Mouse (Mus musculus) midbrain, embryonic 14.5 days (tissue): ENCODE results near the gene Tmem214. TPM values are rescaled to one million over a fixed set of nuclear protein-coding genes. Genes with fewer than 3 reads are reported as not detected.

Source experiments
- ATAC-seq: fragments of 200-750 bp; cut with Nextera tagmentation; 2 replicates; pipeline ENCODE4 v1.8.0; 2017; ENCODE audit warnings: moderate number of reproducible peaks, moderate library complexity; ENCODE audit not compliant: low FRiP score, low TSS enrichment
- DNase-seq: peaks from one replicate; pipeline ENCODE4 v3.0.0-alpha.2; 2015
- H3K27ac ChIP-seq: fragments of 300-500 bp; sonication (generic); replicated peaks from 2 replicates; pipeline ENCODE4 v1.5.1; 2014; ENCODE audit warnings: mild to moderate bottlenecking, low read depth, low read length, moderate library complexity
- H3K27me3 ChIP-seq: fragments of 300-500 bp; sonication (generic); 2 replicates; pipeline ENCODE4 v1.6.1; 2014; ENCODE audit warnings: low read length, control low read depth, mixed read lengths; ENCODE audit not compliant: control insufficient read depth, insufficient read depth
- H3K36me3 ChIP-seq: fragments of 300-500 bp; sonication (generic); 2 replicates; pipeline ENCODE4 v1.6.1; 2014; ENCODE audit warnings: low read length, control low read depth; ENCODE audit not compliant: control insufficient read depth, insufficient read depth
- H3K4me1 ChIP-seq: fragments of 300-500 bp; sonication (generic); 2 replicates; pipeline ENCODE4 v1.6.1; 2014; ENCODE audit warnings: mild to moderate bottlenecking, antibody characterized with exemption, low read length, control low read depth; ENCODE audit not compliant: control insufficient read depth, insufficient read depth
- H3K4me2 ChIP-seq: fragments of 300-500 bp; sonication (generic); 2 replicates; pipeline ENCODE4 v1.6.1; 2014; ENCODE audit warnings: mild to moderate bottlenecking, low read length, moderate library complexity
- H3K4me3 ChIP-seq: fragments of 300-500 bp; sonication (generic); replicated peaks from 2 replicates; pipeline ENCODE4 v1.5.1; 2014; ENCODE audit warnings: low read depth, low read length
- H3K9ac ChIP-seq: fragments of 300-500 bp; sonication (generic); replicated peaks from 2 replicates; pipeline ENCODE4 v1.6.1; 2014; ENCODE audit warnings: mild to moderate bottlenecking, low read length, moderate library complexity
- H3K9me3 ChIP-seq: fragments of 300-500 bp; sonication (generic); 2 replicates; pipeline ENCODE4 v1.6.1; 2016; ENCODE audit warnings: low read length, control low read depth, mixed read lengths; ENCODE audit not compliant: control insufficient read depth
- WGBS: fragments of 180-500 bp; shearing (Covaris S2); extraction: QIAGEN DNeasy Blood & Tissue Kit; methylation state at CpG from one replicate; pipeline ENCODE4 v1.1.7; 2014; 5-methylcytosine and 5-hydroxymethylcytosine counted together
- polyA plus RNA-seq: library from polyadenylated mRNA; unstranded; fragments of >200 nt; fragmentation: Nextera tagmentation; extraction: Ambion mirVana; gene quantifications from 2 replicates; pipeline ENCODE4 v1.2.1, GENCODE M21; 2014

The Tmem214 gene
- polyA plus RNA-seq, 1 experiment from 2014 or later = 46.7 TPM

GRCm38 (mm10) chr5:30914849-30915248 is 47.0 kb downstream of the Tmem214 start:
- H3K36me3 ChIP-seq = no peaks in the 10 kb centered on the region
- H3K9ac ChIP-seq = no peak overlapping the region; the same call in 1 of the 2 replicates
- H3K4me3 ChIP-seq = no peak overlapping the region
- H3K27me3 ChIP-seq = no peaks in the 10 kb centered on the region
- no peak for DNase-seq
- H3K4me2 ChIP-seq = no peak overlapping the region
- H3K9me3 ChIP-seq = no peaks in the 10 kb centered on the region
- WGBS = 87% methylated on average over 6 of the region's 6 CpGs
- ATAC-seq = no peak
- H3K4me1 ChIP-seq = peaks cover 4% of the 10 kb centered on the region; the same call in 1 of the 2 replicates
- no peak overlapping the region for H3K27ac ChIP-seq

- Histone ChIP-seq H3K27me3 (no peaks in the 10 kb centered on the region), H3K4me3 (no peak overlapping the region), H3K36me3 (no peaks in the 10 kb centered on the region), H3K27ac (no peak overlapping the region; the same call in 1 of the 2 replicates), H3K9me3 (no peaks in the 10 kb centered on the region), H3K9ac (peak overlapping the region; percentile 9; the same call in 1 of the 2 replicates), H3K4me1 (peaks cover 4% of the 10 kb centered on the region; the same call in 1 of the 2 replicates), H3K4me2 (peak overlapping the region; percentile 22; the same call in 1 of the 2 replicates)
- WGBS = 66% methylated on average over 9 of the region's 9 CpGs
- no peak for DNase-seq
- no peak; the same call in 1 of the 2 replicates for ATAC-seq
Measured at GRCm38 (mm10) chr5:30915456-30915855, 47.6 kb downstream of the Tmem214 start.

GRCm38 (mm10) chr5:30915974-30916433 is 48.2 kb downstream of the Tmem214 start:
- peak; percentile 98 for DNase-seq
- 0 out of 2 replicates have a peak overlapping the region, but pooled peaks have one; percentile 42 for H3K27ac ChIP-seq
- H3K9ac ChIP-seq = no peak overlapping the region
- peaks cover 4% of the 10 kb centered on the region; the same call in 1 of the 2 replicates for H3K4me1 ChIP-seq
- H3K4me2 ChIP-seq = peak overlapping the region; percentile 23
- H3K4me3 ChIP-seq = no peak overlapping the region
- ATAC-seq = peak; percentile 79
- no peaks in the 10 kb centered on the region for H3K36me3 ChIP-seq
- WGBS = 4% methylated on average over 7 of the region's 7 CpGs
- H3K9me3 ChIP-seq = no peaks in the 10 kb centered on the region
- H3K27me3 ChIP-seq = no peaks in the 10 kb centered on the region

GRCm38 (mm10) chr5:30916841-30917240 is 49.0 kb downstream of the Tmem214 start:
- Histone ChIP-seq H3K36me3 (no peaks in the 10 kb centered on the region), H3K9me3 (no peaks in the 10 kb centered on the region), H3K9ac (no peak overlapping the region), H3K27ac (no peak overlapping the region), H3K27me3 (no peaks in the 10 kb centered on the region), H3K4me3 (no peak overlapping the region), H3K4me2 (no peak overlapping the region), H3K4me1 (peaks cover 6% of the 10 kb centered on the region)
- 90% methylated on average over 9 of the region's 9 CpGs for WGBS
- DNase-seq (no peak), ATAC-seq (no peak)

GRCm38 (mm10) chr5:30917348-30917747 is 49.5 kb downstream of the Tmem214 start:
- H3K27me3 ChIP-seq = no peaks in the 10 kb centered on the region; the same call in 1 of the 2 replicates
- DNase-seq (no peak), ATAC-seq (no peak)
- no peaks in the 10 kb centered on the region for H3K36me3 ChIP-seq
- H3K9ac ChIP-seq = no peak overlapping the region
- H3K27ac ChIP-seq = no peak overlapping the region
- WGBS = 88% methylated on average over 11 of the region's 11 CpGs
- H3K4me3 ChIP-seq = no peak overlapping the region
- no peak overlapping the region for H3K4me2 ChIP-seq
- peaks cover 11% of the 10 kb centered on the region for H3K4me1 ChIP-seq
- H3K9me3 ChIP-seq = no peaks in the 10 kb centered on the region

- Histone ChIP-seq H3K4me2 (no peak overlapping the region), H3K27me3 (no peaks in the 10 kb centered on the region; the same call in 1 of the 2 replicates), H3K9ac (peak overlapping the region; percentile 3; the same call in 1 of the 2 replicates), H3K4me1 (peaks cover 13% of the 10 kb centered on the region), H3K27ac (no peak overlapping the region), H3K4me3 (no peak overlapping the region), H3K36me3 (no peaks in the 10 kb centered on the region), H3K9me3 (no peaks in the 10 kb centered on the region)
- WGBS = 80% methylated on average over 31 of the region's 31 CpGs
- ATAC-seq = no peak
- DNase-seq = no peak
Measured at GRCm38 (mm10) chr5:30917891-30918670, 50.3 kb downstream of the Tmem214 start.

GRCm38 (mm10) chr5:30918691-30919090 is 50.9 kb downstream of the Tmem214 start:
- 76% methylated on average over 8 of the region's 8 CpGs for WGBS
- no peak for ATAC-seq
- H3K4me2 ChIP-seq = no peak overlapping the region
- no peaks in the 10 kb centered on the region for H3K36me3 ChIP-seq
- H3K9ac ChIP-seq = no peak overlapping the region
- H3K4me3 ChIP-seq = no peak overlapping the region
- no peaks in the 10 kb centered on the region for H3K9me3 ChIP-seq
- no peak overlapping the region for H3K27ac ChIP-seq
- H3K27me3 ChIP-seq = no peaks in the 10 kb centered on the region; the same call in 1 of the 2 replicates
- no peak for DNase-seq
- H3K4me1 ChIP-seq = peaks cover 13% of the 10 kb centered on the region

- no peaks in the 10 kb centered on the region for H3K36me3 ChIP-seq
- H3K4me3 ChIP-seq = no peak overlapping the region
- no peaks in the 10 kb centered on the region; the same call in 1 of the 2 replicates for H3K27me3 ChIP-seq
- no peaks in the 10 kb centered on the region for H3K9me3 ChIP-seq
- peak; percentile 13 for DNase-seq
- H3K9ac ChIP-seq = no peak overlapping the region
- H3K4me1 ChIP-seq = peaks cover 13% of the 10 kb centered on the region
- H3K27ac ChIP-seq = no peak overlapping the region
- H3K4me2 ChIP-seq = no peak overlapping the region
- ATAC-seq = no peak
- 74% methylated on average over 11 of the region's 11 CpGs for WGBS
Measured at GRCm38 (mm10) chr5:30919831-30920614, 52.2 kb downstream of the Tmem214 start.
